Mouse (Mus musculus) heart, adult 2 months (tissue): ENCODE results near the gene Asb2. TPM values are rescaled to one million over a fixed set of nuclear protein-coding genes. Genes with fewer than 3 reads are reported as not detected.
A peak's percentile ranks its signal among the peaks of the same experiment; 100 is the strongest.

Experiments
- DNase-seq, 2 experiments: peaks; one replicate each; pipeline ENCODE4 v3.0.0; 2021
- H3K27ac ChIP-seq: fragments of 200-600 bp; 2 replicates; pipeline ENCODE4 v1.8.1; 2022
- H3K27me3 ChIP-seq: fragments of 200-500 bp; 2 replicates; pipeline ENCODE4 v1.6.1; 2012; ENCODE audit warnings: mild to moderate bottlenecking, low read length, inconsistent platforms, mixed read lengths; ENCODE audit not compliant: control insufficient read depth, insufficient read depth
- H3K36me3 ChIP-seq: fragments of 200-500 bp; 2 replicates; pipeline ENCODE4 v1.6.1; 2012; ENCODE audit warnings: low read length, inconsistent platforms; ENCODE audit not compliant: control insufficient read depth, insufficient read depth
- H3K4me1 ChIP-seq: fragments of 200-500 bp; 2 replicates; pipeline ENCODE4 v1.6.1; 2011; ENCODE audit warnings: low read length; ENCODE audit not compliant: control insufficient read depth, insufficient read depth
- H3K4me3 ChIP-seq: fragments of 200-600 bp; 2 replicates; pipeline ENCODE4 v1.8.1; 2022
- H3K79me2 ChIP-seq: fragments of 200-500 bp; replicated peaks from 2 replicates; pipeline ENCODE4 v1.6.1; 2012; ENCODE audit warnings: mild to moderate bottlenecking, inconsistent platforms, low read length, moderate library complexity, mixed read lengths; ENCODE audit not compliant: control insufficient read depth, insufficient read depth
- H3K9ac ChIP-seq: fragments of 200-500 bp; 2 replicates; pipeline ENCODE4 v1.6.1; 2012; ENCODE audit warnings: low read depth, mild to moderate bottlenecking, control low read depth, inconsistent platforms, low read length, mixed read lengths
- CTCF ChIP-seq: fragments of 200-600 bp; IDR thresholded peaks from 2 replicates; pipeline ENCODE4 v1.8.1; 2022; ENCODE audit warnings: antibody characterized with exemption, mild to moderate bottlenecking, moderate library complexity
- EP300 ChIP-seq: fragments of 200-500 bp; IDR thresholded peaks from 2 replicates; pipeline ENCODE4 v1.6.1; 2011; ENCODE audit warnings: low read depth, low read length, control low read depth; ENCODE audit not compliant: insufficient read depth
- POLR2A ChIP-seq: fragments of 200-500 bp; IDR thresholded peaks from 2 replicates; pipeline ENCODE4 v1.6.1; 2011; ENCODE audit warnings: mild to moderate bottlenecking, low read depth, low read length, control low read depth; ENCODE audit not compliant: insufficient read depth
- WGBS: fragments of 180-500 bp; shearing (Covaris S2); methylation state at CpG from one replicate; pipeline ENCODE4 v1.1.7; 2018; 5-methylcytosine and 5-hydroxymethylcytosine counted together
- intact Hi-C: fragments of 180-260 bp; cut with DNase I; formaldehyde crosslinking; loops from one replicate; pipeline ENCODE4 v1.15.1; 2025
- polyA plus RNA-seq: library from polyadenylated mRNA; depleted of rRNA; stranded (reverse); fragments of >200 nt; gene quantifications from 2 replicates; pipeline ENCODE4 v1.2.3, GENCODE M21; 2012
- total RNA-seq, 2 experiments: library from RNA; stranded (reverse); gene quantifications; 2 replicates each; pipeline ENCODE4 v1.2.3; 2021

The Asb2 gene
- total and polyA plus RNA-seq, 3 experiments: 419 to 541 (median 533) TPM

GRCm38 (mm10) chr12:103302960-103303359 is 52.8 kb downstream of the Asb2 start:
- no peaks in the 10 kb centered on the region for H3K4me1 ChIP-seq
- no peaks in the 10 kb centered on the region for H3K27me3 ChIP-seq
- no peak overlapping the region for H3K4me3 ChIP-seq
- H3K36me3 ChIP-seq: no peaks in the 10 kb centered on the region
- no peak overlapping the region for H3K9ac ChIP-seq
- intact Hi-C loops: loop anchor here (5.0 kb wide), 1 partner anchor 61 kb away; the partner anchor contains the start of gene Prima1
- no peak for TF ChIP-seq EP300
- TF ChIP-seq POLR2A: no peak
- TF ChIP-seq CTCF: no peak
- no peaks in the 10 kb centered on the region for H3K79me2 ChIP-seq
- no peak for DNase-seq
- WGBS: 87% methylated on average over 1 of the region's 1 CpGs
- H3K27ac ChIP-seq: no peak overlapping the region

GRCm38 (mm10) chr12:103301645-103302044 is 54.2 kb downstream of the Asb2 start:
- intact Hi-C loops: loop anchor here (1.0 to 5.0 kb wide), 2 partner anchors 59 to 159 kb away; partner anchors contain the start of gene Prima1
- H3K9ac ChIP-seq: no peak overlapping the region
- H3K79me2 ChIP-seq: no peaks in the 10 kb centered on the region
- no peaks in the 10 kb centered on the region for H3K36me3 ChIP-seq
- no peak overlapping the region for H3K4me3 ChIP-seq
- no peaks in the 10 kb centered on the region for H3K27me3 ChIP-seq
- peak; percentile 96; the same call in 1 of the 2 replicates for TF ChIP-seq CTCF
- no peak for TF ChIP-seq POLR2A
- peak in 1 of 2 experiments; percentile 66 for DNase-seq
- no peaks in the 10 kb centered on the region for H3K4me1 ChIP-seq
- no peak overlapping the region for H3K27ac ChIP-seq
- WGBS: 47% methylated on average over 2 of the region's 2 CpGs

GRCm38 (mm10) chr12:103300493-103300892 is 55.3 kb downstream of the Asb2 start:
- no peak overlapping the region for H3K27ac ChIP-seq
- H3K4me3 ChIP-seq: no peak overlapping the region
- no peaks in the 10 kb centered on the region for H3K36me3 ChIP-seq
- no peak for DNase-seq
- H3K79me2 ChIP-seq: no peaks in the 10 kb centered on the region
- H3K27me3 ChIP-seq: no peaks in the 10 kb centered on the region
- intact Hi-C loops: loop anchor here (5.0 kb wide), 1 partner anchor 58 kb away; the partner anchor contains the start of gene Prima1
- no peaks in the 10 kb centered on the region for H3K4me1 ChIP-seq
- H3K9ac ChIP-seq: no peak overlapping the region
- TF ChIP-seq POLR2A (no peak), EP300 (no peak), CTCF (no peak)
- WGBS: 33% methylated on average over 9 of the region's 9 CpGs

GRCm38 (mm10) chr12:103296292-103296691 is 59.5 kb downstream of the Asb2 start:
- Histone ChIP-seq H3K27me3 (no peaks in the 10 kb centered on the region), H3K36me3 (no peaks in the 10 kb centered on the region), H3K9ac (no peak overlapping the region), H3K4me3 (no peak overlapping the region), H3K79me2 (no peaks in the 10 kb centered on the region), H3K27ac (no peak overlapping the region), H3K4me1 (no peaks in the 10 kb centered on the region)
- WGBS: 30% methylated on average over 4 of the region's 4 CpGs
- TF ChIP-seq CTCF (no peak), EP300 (no peak), POLR2A (no peak)
- intact Hi-C loops: no loop called here
- DNase-seq: no peak

GRCm38 (mm10) chr12:103292366-103292765 is 63.4 kb downstream of the Asb2 start:
- 75% methylated on average over 3 of the region's 3 CpGs for WGBS

GRCm38 (mm10) chr12:103287276-103287675 is 68.5 kb downstream of the Asb2 start:
- TF ChIP-seq EP300: no peak
- TF ChIP-seq CTCF: no peak
- TF ChIP-seq POLR2A: no peak
- H3K4me1 ChIP-seq: no peaks in the 10 kb centered on the region
- no peaks in the 10 kb centered on the region for H3K36me3 ChIP-seq
- no peak overlapping the region for H3K27ac ChIP-seq
- H3K4me3 ChIP-seq: no peak overlapping the region
- no peaks in the 10 kb centered on the region for H3K79me2 ChIP-seq
- no peak overlapping the region for H3K9ac ChIP-seq
- H3K27me3 ChIP-seq: no peaks in the 10 kb centered on the region
- DNase-seq: no peak
- intact Hi-C loops: no loop called here
- 57% methylated on average over 4 of the region's 4 CpGs for WGBS

More at GRCm38 (mm10) chr12:103292366-103292765, 63.4 kb downstream of the Asb2 start:
- H3K36me3 ChIP-seq: no peaks in the 10 kb centered on the region
- no peak overlapping the region for H3K27ac ChIP-seq
- H3K9ac ChIP-seq: no peak overlapping the region
- no peaks in the 10 kb centered on the region for H3K79me2 ChIP-seq
- H3K4me3 ChIP-seq: no peak overlapping the region
- H3K4me1 ChIP-seq: no peaks in the 10 kb centered on the region
- intact Hi-C loops: no loop called here
- TF ChIP-seq CTCF (no peak), POLR2A (no peak), EP300 (no peak)
- no peaks in the 10 kb centered on the region for H3K27me3 ChIP-seq
- no peak for DNase-seq
